Mouse (Mus musculus): ENCODE measurements around the gene Gm3285. TPM values are rescaled to one million over a fixed set of nuclear protein-coding genes. Genes with fewer than 3 reads are reported as not detected.

The Gm3285 gene
- polyA plus RNA-seq (2012; ENCODE audit: low replicate concordance), result not detected in 2 replicates

GRCm38 (mm10) chr10:77861675-77862074 is at the start of gene Gm3285:
Gm3285 (plus strand) TSS chr10:77861975.

GRCm38 (mm10) chr10:77814382-77814781 is 47.4 kb upstream of the Gm3285 start, which contains the start of gene Gm2696:
Gm2696 (plus strand) TSS chr10:77814682.

GRCm38 (mm10) chr10:77826951-77827350 is 34.8 kb upstream of the Gm3285 start, which contains the start of gene Krtap10-4:
Krtap10-4 (minus strand) TSS chr10:77827095.

GRCm38 (mm10) chr10:77835647-77836046 is 26.1 kb upstream of the Gm3285 start, which contains the start of gene Krtap10-10:
Krtap10-10 (plus strand) TSS chr10:77835947.

GRCm38 (mm10) chr10:77846503-77846902 is 15.3 kb upstream of the Gm3285 start, which contains the start of gene Gm36176:
Gm36176 (plus strand) TSS chr10:77846803.

GRCm38 (mm10) chr10:77852559-77852958 is 9.2 kb upstream of the Gm3285 start, which contains the start of gene Gm10318:
Gm10318 (plus strand) TSS chr10:77852859.

GRCm38 (mm10) chr10:77902211-77902893 is 40.6 kb downstream of the Gm3285 start, which contains the start of gene Lrrc3:
Lrrc3 (minus strand) TSS chr10:77902536.

Other genes starting within 250 kb of the Gm3285 start
- gene Ube2g2, start 239.7 kb upstream of the Gm3285 start, polyA plus RNA-seq (2012; ENCODE audit: low replicate concordance), result 15.4 and 47.2 TPM in 2 replicates
- 0.10 and 0.16 TPM in 2 replicates for gene Tspear, start 175.4 kb upstream of the Gm3285 start, polyA plus RNA-seq (2012; ENCODE audit: low replicate concordance)
- not detected in 2 replicates for gene Gm19402, start 171.2 kb upstream of the Gm3285 start, polyA plus RNA-seq (2012; ENCODE audit: low replicate concordance)
- gene Gm9508, start 164.7 kb upstream of the Gm3285 start, polyA plus RNA-seq (2012; ENCODE audit: low replicate concordance), result not detected in 2 replicates
- not detected in 2 replicates for gene Gm10272, start 155.3 kb upstream of the Gm3285 start, polyA plus RNA-seq (2012; ENCODE audit: low replicate concordance)
- not detected in 2 replicates for gene Gm10024, start 150.5 kb upstream of the Gm3285 start, polyA plus RNA-seq (2012; ENCODE audit: low replicate concordance)
- gene Gm10142, start 146.2 kb upstream of the Gm3285 start, polyA plus RNA-seq (2012; ENCODE audit: low replicate concordance), result not detected in 2 replicates
- not detected in 2 replicates for gene Krtap12-1, start 141.4 kb upstream of the Gm3285 start, polyA plus RNA-seq (2012; ENCODE audit: low replicate concordance)
- gene Gm10100, start 135.5 kb upstream of the Gm3285 start, polyA plus RNA-seq (2012; ENCODE audit: low replicate concordance), result not detected in 2 replicates
- 0.22 TPM in 1 of 2 replicates, not detected in the other for gene Gm18596, start 119.3 kb upstream of the Gm3285 start, polyA plus RNA-seq (2012; ENCODE audit: low replicate concordance)
- gene Gm9736, start 110.6 kb upstream of the Gm3285 start, polyA plus RNA-seq (2012; ENCODE audit: low replicate concordance), result not detected in 2 replicates
- gene Gm3233, start 102.3 kb upstream of the Gm3285 start, polyA plus RNA-seq (2012; ENCODE audit: low replicate concordance), result not detected in 2 replicates
- 0.28 TPM in 1 of 2 replicates, not detected in the other for gene Gm3238, start 90.7 kb upstream of the Gm3285 start, polyA plus RNA-seq (2012; ENCODE audit: low replicate concordance)
- not detected in 2 replicates for gene Gm7138, start 85.0 kb upstream of the Gm3285 start, polyA plus RNA-seq (2012; ENCODE audit: low replicate concordance)
- not detected in 2 replicates for gene Gm3250, start 79.4 kb upstream of the Gm3285 start, polyA plus RNA-seq (2012; ENCODE audit: low replicate concordance)
- gene Gm7137, start 73.8 kb upstream of the Gm3285 start, polyA plus RNA-seq (2012; ENCODE audit: low replicate concordance), result not detected in 2 replicates
- not detected in 2 replicates for gene Gm9639, start 66.9 kb upstream of the Gm3285 start, polyA plus RNA-seq (2012; ENCODE audit: low replicate concordance)
- gene Gm19668, start 62.8 kb upstream of the Gm3285 start, polyA plus RNA-seq (2012; ENCODE audit: low replicate concordance), result not detected in 2 replicates
- gene Gm9507, start 50.1 kb upstream of the Gm3285 start, polyA plus RNA-seq (2012; ENCODE audit: low replicate concordance), result not detected in 2 replicates
- gene Gm2696, start 47.3 kb upstream of the Gm3285 start, polyA plus RNA-seq (2012; ENCODE audit: low replicate concordance), result not detected in 2 replicates
- not detected in 2 replicates for gene Krtap10-4, start 34.9 kb upstream of the Gm3285 start, polyA plus RNA-seq (2012; ENCODE audit: low replicate concordance)
- not detected in 2 replicates for gene Krtap10-10, start 26.0 kb upstream of the Gm3285 start, polyA plus RNA-seq (2012; ENCODE audit: low replicate concordance)
- not detected in 2 replicates for gene Gm36176, start 15.2 kb upstream of the Gm3285 start, polyA plus RNA-seq (2012; ENCODE audit: low replicate concordance)
- not detected in 2 replicates for gene Gm10318, start 9.1 kb upstream of the Gm3285 start, polyA plus RNA-seq (2012; ENCODE audit: low replicate concordance)
- gene Lrrc3, start 40.6 kb downstream of the Gm3285 start, polyA plus RNA-seq (2012; ENCODE audit: low replicate concordance), result 0.09 and 0.15 TPM in 2 replicates
- 2.6 and 5.5 TPM in 2 replicates for gene Trpm2, start 108.6 kb downstream of the Gm3285 start, polyA plus RNA-seq (2012; ENCODE audit: low replicate concordance)
- gene 1810043G02Rik, start 116.5 kb downstream of the Gm3285 start, polyA plus RNA-seq (2012; ENCODE audit: low replicate concordance), result 16.9 and 22.6 TPM in 2 replicates
- 84.1 and 114 TPM in 2 replicates for gene Pfkl, start 148.1 kb downstream of the Gm3285 start, polyA plus RNA-seq (2012; ENCODE audit: low replicate concordance)
- gene Dnmt3l, start 180.0 kb downstream of the Gm3285 start, polyA plus RNA-seq (2012; ENCODE audit: low replicate concordance), result 0.14 TPM in 1 of 2 replicates, not detected in the other
- gene Aire, start 181.6 kb downstream of the Gm3285 start, polyA plus RNA-seq (2012; ENCODE audit: low replicate concordance), result 1.5 and 1.6 TPM in 2 replicates
- 2.5 and 30.0 TPM in 2 replicates for gene Icosl, start 207.3 kb downstream of the Gm3285 start, polyA plus RNA-seq (2012; ENCODE audit: low replicate concordance)